Mouse (Mus musculus): ENCODE data around the gene Nek5. TPM values are rescaled to one million over a fixed set of nuclear protein-coding genes. Genes with fewer than 3 reads are reported as not detected.
A peak's percentile ranks its signal among the peaks of the same experiment; 100 is the strongest.

Nek5 gene
- 0.46 and 0.67 TPM in 2 replicates for polyA plus RNA-seq (2014; fragmentation: Nextera tagmentation; extraction: Ambion mirVana)

GRCm38 (mm10) chr8:22124220-22125152 lies at the start of gene Nek5:
Nek5 (minus strand) TSS chr8:22125053.
- H3K4me2 ChIP-seq (ENCODE audit: low read depth, low read length) = peak within 1 kb of the TSS; percentile 60
- DNase-seq (ENCODE audit: low spot score) (peak; percentile 86), ATAC-seq (ENCODE audit: low read depth) (peak; percentile 88)
- H3K9me3 ChIP-seq (ENCODE audit: control insufficient read depth, low read length) = no peaks in the 10 kb centered on the region
- WGBS = 1% methylated on average over 29 of the region's 29 CpGs
- peak within 1 kb of the TSS; percentile 38 for H3K4me3 ChIP-seq (ENCODE audit: low read depth, low read length)
- H3K27ac ChIP-seq (replicated peaks; ENCODE audit: low read depth, low read length) = no peak within 1 kb of the TSS
- peak within 1 kb of the TSS; percentile 44 for H3K9ac ChIP-seq (ENCODE audit: low read depth, low read length)
- no peaks in the 10 kb centered on the region for H3K4me1 ChIP-seq (ENCODE audit: control insufficient read depth, insufficient read depth, low read length)
- H3K27me3 ChIP-seq (replicated peaks; ENCODE audit: control insufficient read depth, insufficient read depth, low read length) = no peaks in the 10 kb centered on the region
- H3K36me3 ChIP-seq (ENCODE audit: control insufficient read depth, insufficient read depth, low read length) = peaks cover 5% of the 10 kb centered on the region; the same call in 1 of the 2 replicates

- Histone ChIP-seq H3K4me2 (ENCODE audit: low read depth, low read length) (no peak overlapping the region), H3K27ac (replicated peaks; ENCODE audit: low read depth, low read length) (no peak overlapping the region), H3K36me3 (ENCODE audit: control insufficient read depth, insufficient read depth, low read length) (peaks cover 36% of the 10 kb centered on the region), H3K9ac (ENCODE audit: low read depth, low read length) (no peak overlapping the region), H3K9me3 (ENCODE audit: control insufficient read depth, low read length) (no peaks in the 10 kb centered on the region), H3K4me3 (ENCODE audit: low read depth, low read length) (no peak overlapping the region), H3K27me3 (replicated peaks; ENCODE audit: control insufficient read depth, insufficient read depth, low read length) (no peaks in the 10 kb centered on the region), H3K4me1 (ENCODE audit: control insufficient read depth, insufficient read depth, low read length) (no peaks in the 10 kb centered on the region)
- WGBS = 86% methylated on average over 5 of the region's 5 CpGs
- ATAC-seq (ENCODE audit: low read depth) = no peak
- DNase-seq (ENCODE audit: low spot score) = no peak
These were observed 44.3 kb upstream of the Nek5 start for GRCm38 (mm10) chr8:22169167-22169566.

- peak within 1 kb of the TSS; percentile 53 for H3K4me2 ChIP-seq (ENCODE audit: low read depth, low read length)
- H3K9ac ChIP-seq (ENCODE audit: low read depth, low read length) = peak within 1 kb of the TSS; percentile 51
- 0% methylated on average over 25 of the region's 43 CpGs for WGBS
- H3K36me3 ChIP-seq (ENCODE audit: control insufficient read depth, insufficient read depth, low read length) = peaks cover 28% of the 10 kb centered on the region
- H3K27ac ChIP-seq (replicated peaks; ENCODE audit: low read depth, low read length) = peak within 1 kb of the TSS; percentile 35; the same call in 1 of the 2 replicates
- no peaks in the 10 kb centered on the region for H3K4me1 ChIP-seq (ENCODE audit: control insufficient read depth, insufficient read depth, low read length)
- H3K9me3 ChIP-seq (ENCODE audit: control insufficient read depth, low read length) = no peaks in the 10 kb centered on the region
- peak within 1 kb of the TSS; percentile 45 for H3K4me3 ChIP-seq (ENCODE audit: low read depth, low read length)
- ATAC-seq (ENCODE audit: low read depth) (peak; percentile 99), DNase-seq (ENCODE audit: low spot score) (peak; percentile 96)
- no peaks in the 10 kb centered on the region for H3K27me3 ChIP-seq (replicated peaks; ENCODE audit: control insufficient read depth, insufficient read depth, low read length)
These were observed 41.3 kb upstream of the Nek5 start, which contains the start of gene Nek3 for GRCm38 (mm10) chr8:22166080-22166603. Nek3 (minus strand) TSS chr8:22166435.

- WGBS = 46% methylated on average over 10 of the region's 10 CpGs
- ATAC-seq (ENCODE audit: low read depth) = peak; percentile 17
These were observed 40.6 kb upstream of the Nek5 start for GRCm38 (mm10) chr8:22165251-22166079.

GRCm38 (mm10) chr8:22164431-22164830 lies 39.6 kb upstream of the Nek5 start:
- no peak for ATAC-seq (ENCODE audit: low read depth)

More at GRCm38 (mm10) chr8:22165251-22166079, 40.6 kb upstream of the Nek5 start:
- H3K4me3 ChIP-seq (ENCODE audit: low read depth, low read length) = peak overlapping the region; percentile 45
- H3K9ac ChIP-seq (ENCODE audit: low read depth, low read length) = peak overlapping the region; percentile 51
- peak overlapping the region; percentile 53 for H3K4me2 ChIP-seq (ENCODE audit: low read depth, low read length)
- H3K27ac ChIP-seq (replicated peaks; ENCODE audit: low read depth, low read length) = peak overlapping the region; percentile 35; the same call in 1 of the 2 replicates
- DNase-seq (ENCODE audit: low spot score) = no peak
- no peaks in the 10 kb centered on the region for H3K4me1 ChIP-seq (ENCODE audit: control insufficient read depth, insufficient read depth, low read length)
- no peaks in the 10 kb centered on the region for H3K9me3 ChIP-seq (ENCODE audit: control insufficient read depth, low read length)
- H3K27me3 ChIP-seq (replicated peaks; ENCODE audit: control insufficient read depth, insufficient read depth, low read length) = no peaks in the 10 kb centered on the region
- peaks cover 26% of the 10 kb centered on the region for H3K36me3 ChIP-seq (ENCODE audit: control insufficient read depth, insufficient read depth, low read length)

GRCm38 (mm10) chr8:22162206-22162605 lies 37.4 kb upstream of the Nek5 start:
- WGBS = 82% methylated on average over 8 of the region's 8 CpGs
- ATAC-seq (ENCODE audit: low read depth) (no peak), DNase-seq (ENCODE audit: low spot score) (no peak)
- Histone ChIP-seq H3K4me1 (ENCODE audit: control insufficient read depth, insufficient read depth, low read length) (no peaks in the 10 kb centered on the region), H3K36me3 (ENCODE audit: control insufficient read depth, insufficient read depth, low read length) (peaks cover 9% of the 10 kb centered on the region; the same call in 1 of the 2 replicates), H3K9ac (ENCODE audit: low read depth, low read length) (no peak overlapping the region), H3K4me3 (ENCODE audit: low read depth, low read length) (no peak overlapping the region), H3K27me3 (replicated peaks; ENCODE audit: control insufficient read depth, insufficient read depth, low read length) (no peaks in the 10 kb centered on the region), H3K9me3 (ENCODE audit: control insufficient read depth, low read length) (no peaks in the 10 kb centered on the region), H3K4me2 (ENCODE audit: low read depth, low read length) (no peak overlapping the region), H3K27ac (replicated peaks; ENCODE audit: low read depth, low read length) (no peak overlapping the region)

More at GRCm38 (mm10) chr8:22164431-22164830, 39.6 kb upstream of the Nek5 start:
- no peaks in the 10 kb centered on the region for H3K27me3 ChIP-seq (replicated peaks; ENCODE audit: control insufficient read depth, insufficient read depth, low read length)
- H3K36me3 ChIP-seq (ENCODE audit: control insufficient read depth, insufficient read depth, low read length) = peaks cover 28% of the 10 kb centered on the region
- no peak overlapping the region for H3K9ac ChIP-seq (ENCODE audit: low read depth, low read length)
- H3K4me2 ChIP-seq (ENCODE audit: low read depth, low read length) = no peak overlapping the region
- DNase-seq (ENCODE audit: low spot score) = no peak
- 87% methylated on average over 10 of the region's 10 CpGs for WGBS
- no peaks in the 10 kb centered on the region for H3K4me1 ChIP-seq (ENCODE audit: control insufficient read depth, insufficient read depth, low read length)
- H3K27ac ChIP-seq (replicated peaks; ENCODE audit: low read depth, low read length) = no peak overlapping the region
- H3K4me3 ChIP-seq (ENCODE audit: low read depth, low read length) = no peak overlapping the region
- H3K9me3 ChIP-seq (ENCODE audit: control insufficient read depth, low read length) = no peaks in the 10 kb centered on the region

- Histone ChIP-seq H3K9me3 (ENCODE audit: control insufficient read depth, low read length) (no peaks in the 10 kb centered on the region), H3K9ac (ENCODE audit: low read depth, low read length) (no peak overlapping the region), H3K4me3 (ENCODE audit: low read depth, low read length) (no peak overlapping the region), H3K36me3 (ENCODE audit: control insufficient read depth, insufficient read depth, low read length) (peaks cover 15% of the 10 kb centered on the region; the same call in 1 of the 2 replicates), H3K27me3 (replicated peaks; ENCODE audit: control insufficient read depth, insufficient read depth, low read length) (no peaks in the 10 kb centered on the region), H3K4me2 (ENCODE audit: low read depth, low read length) (no peak overlapping the region), H3K4me1 (ENCODE audit: control insufficient read depth, insufficient read depth, low read length) (no peaks in the 10 kb centered on the region), H3K27ac (replicated peaks; ENCODE audit: low read depth, low read length) (no peak overlapping the region)
- 75% methylated on average over 3 of the region's 3 CpGs for WGBS
- ATAC-seq (ENCODE audit: low read depth) (no peak), DNase-seq (ENCODE audit: low spot score) (peak; percentile 19)
These were observed 25.5 kb upstream of the Nek5 start for GRCm38 (mm10) chr8:22150345-22150663.

GRCm38 (mm10) chr8:22149643-22150344 lies 24.9 kb upstream of the Nek5 start:
- no peak for DNase-seq (ENCODE audit: low spot score)
- no peak overlapping the region for H3K4me2 ChIP-seq (ENCODE audit: low read depth, low read length)
- peaks cover 15% of the 10 kb centered on the region; the same call in 1 of the 2 replicates for H3K36me3 ChIP-seq (ENCODE audit: control insufficient read depth, insufficient read depth, low read length)
- no peak for ATAC-seq (ENCODE audit: low read depth)
- H3K4me1 ChIP-seq (ENCODE audit: control insufficient read depth, insufficient read depth, low read length) = no peaks in the 10 kb centered on the region
- WGBS = 88% methylated on average over 11 of the region's 11 CpGs
- H3K27ac ChIP-seq (replicated peaks; ENCODE audit: low read depth, low read length) = no peak overlapping the region
- H3K4me3 ChIP-seq (ENCODE audit: low read depth, low read length) = no peak overlapping the region
- no peaks in the 10 kb centered on the region for H3K27me3 ChIP-seq (replicated peaks; ENCODE audit: control insufficient read depth, insufficient read depth, low read length)
- no peak overlapping the region for H3K9ac ChIP-seq (ENCODE audit: low read depth, low read length)
- H3K9me3 ChIP-seq (ENCODE audit: control insufficient read depth, low read length) = no peaks in the 10 kb centered on the region
